In genomic region chr1:137901996-137902395, GRCm38 (mm10) we compare ENCODE assay signal across 10 mouse cellular contexts.
A peak's percentile ranks its signal among the peaks of the same experiment; 100 is the strongest.
DNase-seq lines count a peak whose midpoint lies in the region; ATAC-seq and TF ChIP-seq lines count a peak whose summit lies in the region.
"Had no signal": no experiment of that assay in that cellular context is flagged by ENCODE, and none has a peak within 500 bp of the region (broad histone marks: within the 10 kb centered on the region; RNA-seq: fewer than 3 reads in every experiment).

No protein-coding gene starts in this region.

- H3K27me3 ChIP-seq in forebrain, embryonic 11.5 days (ENCODE audit: control insufficient read depth, insufficient read depth, low read length): no peaks in the 10 kb centered on the region
- H3K27me3 ChIP-seq in limb, embryonic 12.5 days: no peaks in the 10 kb centered on the region
- H3K27me3 ChIP-seq in stomach, embryonic 14.5 days (ENCODE audit: control insufficient read depth, insufficient read depth, low read length): no peaks in the 10 kb centered on the region

- 46% methylated on average over 4 of the region's 4 CpGs for WGBS in forebrain, embryonic 11.5 days
- WGBS in limb, embryonic 12.5 days: 70% methylated on average over 4 of the region's 4 CpGs
- WGBS in stomach, embryonic 14.5 days: 64% methylated on average over 4 of the region's 4 CpGs

- H3K27ac ChIP-seq in left cerebral cortex, adult 2 months: peak overlapping the region; percentile 92
- peak overlapping the region; percentile 32; the same call in 1 of the 2 replicates for H3K27ac ChIP-seq in forebrain, embryonic 11.5 days (ENCODE audit: low read depth, low read length)
- no peak overlapping the region for H3K27ac ChIP-seq in limb, embryonic 12.5 days
- H3K27ac ChIP-seq in stomach, embryonic 14.5 days (ENCODE audit: low read length): no peak overlapping the region

- ATAC-seq in forebrain, embryonic 11.5 days (replicated peaks; ENCODE audit: low FRiP score): no peak
- ATAC-seq in limb, embryonic 12.5 days (ENCODE audit: insufficient number of reproducible peaks, insufficient read depth, low FRiP score, low TSS enrichment, low read depth): no peak
- ATAC-seq in stomach, embryonic 14.5 days (ENCODE audit: insufficient number of reproducible peaks, insufficient read depth, low FRiP score, low read depth): no peak

- no peak for DNase-seq in left cerebral cortex, adult 2 months (ENCODE audit: extremely low spot score in 1 of 2, low spot score in 2 of 2)
- no peak for DNase-seq in left cerebral cortex, adult 18-20 months (ENCODE audit: low spot score in 2 of 2)
- no peak for DNase-seq in forebrain, embryonic 11.5 days (ENCODE audit: low spot score)
- DNase-seq in ovary, adult 18-20 months (ENCODE audit: low spot score): no peak
- no peak for DNase-seq in layer of hippocampus, adult 9-10 months (ENCODE audit: low spot score)
- DNase-seq: adrenal gland, postnatal 36 days; embryo, embryonic 11 days had no signal

- intact Hi-C loops in left cerebral cortex, adult 2 months (cut with DNase I): loop anchor here (2.0 kb wide), 2 partner anchors 65 to 143 kb away; no protein-coding TSS in a partner anchor

- TF ChIP-seq CTCF in left cerebral cortex, adult 2 months (IDR thresholded peaks at IDR 0.05): no peak

- peak overlapping the region; percentile 60 for H3K4me3 ChIP-seq in left cerebral cortex, adult 2 months
- H3K4me3 ChIP-seq in forebrain, embryonic 11.5 days (ENCODE audit: low read depth, low read length): peak overlapping the region; percentile 72
- peak overlapping the region; percentile 56 for H3K4me3 ChIP-seq in limb, embryonic 12.5 days (replicated peaks)
- no peak overlapping the region for H3K4me3 ChIP-seq in stomach, embryonic 14.5 days (ENCODE audit: low read depth, low read length)

- no peaks in the 10 kb centered on the region for H3K36me3 ChIP-seq in forebrain, embryonic 11.5 days (ENCODE audit: control insufficient read depth, insufficient read depth, low read length)
- H3K36me3 ChIP-seq in limb, embryonic 12.5 days: 0 out of 2 replicates have a peak, but pooled peaks cover 3% of the 10 kb centered on the region
- H3K36me3 ChIP-seq in stomach, embryonic 14.5 days (ENCODE audit: control insufficient read depth, insufficient read depth, low read length): no peaks in the 10 kb centered on the region
- H3K36me3 ChIP-seq: G1E had no signal

- peak overlapping the region; percentile 43 for H3K9ac ChIP-seq in forebrain, embryonic 11.5 days (ENCODE audit: low read length)
- H3K9ac ChIP-seq in limb, embryonic 12.5 days (replicated peaks): no peak overlapping the region
- no peak overlapping the region for H3K9ac ChIP-seq in stomach, embryonic 14.5 days (replicated peaks; ENCODE audit: low read depth, low read length)

- no peaks in the 10 kb centered on the region for H3K9me3 ChIP-seq in forebrain, embryonic 11.5 days (ENCODE audit: control insufficient read depth, low read length)
- H3K9me3 ChIP-seq in limb, embryonic 12.5 days: no peaks in the 10 kb centered on the region
- H3K9me3 ChIP-seq in stomach, embryonic 14.5 days (ENCODE audit: control insufficient read depth, low read depth, low read length): no peaks in the 10 kb centered on the region

- peaks cover 14% of the 10 kb centered on the region; the same call in 1 of the 2 replicates for H3K4me1 ChIP-seq in forebrain, embryonic 11.5 days (replicated peaks; ENCODE audit: control insufficient read depth, insufficient read depth, low read length)
- peaks cover 40% of the 10 kb centered on the region for H3K4me1 ChIP-seq in limb, embryonic 12.5 days (replicated peaks)
- peaks cover 6% of the 10 kb centered on the region for H3K4me1 ChIP-seq in stomach, embryonic 14.5 days (ENCODE audit: control insufficient read depth, insufficient read depth, low read length)

- peak overlapping the region; percentile 49 for H3K4me2 ChIP-seq in forebrain, embryonic 11.5 days (ENCODE audit: low read depth, low read length, severe bottlenecking)
- H3K4me2 ChIP-seq in limb, embryonic 12.5 days: peak overlapping the region; percentile 65
- peak overlapping the region; percentile 61 for H3K4me2 ChIP-seq in stomach, embryonic 14.5 days (replicated peaks; ENCODE audit: low read depth, low read length)

Comparison
In these comparisons a context has a peak if more than half of its experiments do, and no peak if none do; other contexts are left out.
1. H3K27ac ChIP-seq: peak in left cerebral cortex, adult 2 months (single experiment) and forebrain, embryonic 11.5 days (single experiment); none in limb, embryonic 12.5 days (single experiment) and stomach, embryonic 14.5 days (single experiment).
2. Peak in every context shown above with its lines, with median percentiles within 50 percentile points of each other: H3K4me2 ChIP-seq.